In the genomic region with DNA sequence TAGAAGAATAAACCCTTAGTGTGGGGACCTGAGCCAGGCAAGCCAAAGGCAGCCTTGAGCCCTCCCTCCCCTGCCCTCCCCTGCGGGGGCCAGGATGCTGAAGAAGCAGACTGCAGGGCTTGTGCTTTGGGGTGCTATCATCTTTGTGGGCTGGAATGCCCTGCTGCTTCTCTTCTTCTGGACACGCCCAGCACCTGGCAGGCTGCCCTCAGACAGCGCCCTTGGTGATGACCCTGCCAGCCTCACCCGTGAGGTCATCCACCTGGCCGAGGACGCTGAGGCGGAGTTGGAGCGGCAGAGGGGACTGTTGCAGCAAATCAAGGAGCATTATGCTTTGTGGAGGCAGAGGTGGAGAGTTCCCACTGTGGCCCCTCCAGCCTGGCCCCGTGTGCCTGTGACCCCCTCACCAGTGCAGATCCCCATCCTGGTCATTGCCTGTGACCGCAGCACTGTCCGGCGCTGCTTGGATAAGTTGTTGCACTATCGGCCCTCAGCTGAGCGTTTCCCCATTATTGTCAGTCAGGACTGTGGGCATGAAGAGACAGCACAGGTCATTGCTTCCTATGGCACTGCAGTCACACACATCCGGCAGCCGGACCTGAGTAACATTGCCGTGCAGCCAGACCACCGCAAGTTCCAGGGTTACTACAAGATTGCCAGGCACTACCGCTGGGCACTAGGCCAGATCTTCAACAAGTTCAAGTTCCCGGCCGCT, we compare ENCODE assay signal across 14 mouse cellular contexts. TPM values are rescaled to one million over a fixed set of nuclear protein-coding genes. Genes with fewer than 3 reads are reported as not detected.
DNase-seq lines count a peak whose midpoint lies in the region; ATAC-seq lines count a peak whose summit lies in the region.
"Had no signal": no experiment of that assay in that cellular context is flagged by ENCODE, and none has a peak within 500 bp of the region (broad histone marks: within the 10 kb centered on the region; RNA-seq: fewer than 3 reads in every experiment).

No protein-coding gene starts in this region.

- no peaks in the 10 kb centered on the region for H3K4me1 ChIP-seq in forebrain, embryonic 16.5 days (replicated peaks; ENCODE audit: control insufficient read depth, insufficient read depth, low read length)
- H3K4me1 ChIP-seq in forebrain, embryonic 10.5 days, result no peaks in the 10 kb centered on the region; the same call in 1 of the 2 replicates
- H3K4me1 ChIP-seq: forebrain, embryonic 13.5 days; hindbrain, embryonic 15.5 days had no signal

- H3K9ac ChIP-seq in forebrain, embryonic 16.5 days (replicated peaks; ENCODE audit: low read depth, low read length), result no peak overlapping the region
- H3K9ac ChIP-seq: forebrain, embryonic 13.5 days; hindbrain, embryonic 15.5 days had no signal

- H3K4me2 ChIP-seq in forebrain, embryonic 16.5 days (ENCODE audit: low read length), result no peak overlapping the region
- H3K4me2 ChIP-seq: forebrain, embryonic 13.5 days; hindbrain, embryonic 15.5 days; midbrain, embryonic 11.5 days had no signal

- H3K27ac ChIP-seq in forebrain, embryonic 16.5 days (ENCODE audit: low read length), result no peak overlapping the region
- H3K27ac ChIP-seq in forebrain, embryonic 10.5 days, result no peak overlapping the region
- H3K27ac ChIP-seq: forebrain, embryonic 13.5 days; hindbrain, embryonic 15.5 days had no signal

- ATAC-seq in forebrain, embryonic 16.5 days, result no peak
- ATAC-seq: forebrain, embryonic 13.5 days had no signal

- 91% methylated on average over 21 of the region's 21 CpGs for WGBS in forebrain, embryonic 16.5 days
- 96% methylated on average over 21 of the region's 21 CpGs for WGBS in forebrain, embryonic 10.5 days

- H3K27me3 ChIP-seq in forebrain, embryonic 16.5 days (replicated peaks; ENCODE audit: control insufficient read depth, insufficient read depth, low read length), result no peaks in the 10 kb centered on the region
- no peaks in the 10 kb centered on the region for H3K27me3 ChIP-seq in forebrain, embryonic 10.5 days (ENCODE audit: poor library complexity, severe bottlenecking)
- H3K27me3 ChIP-seq: forebrain, embryonic 13.5 days; hindbrain, embryonic 15.5 days had no signal

- no peak overlapping the region for H3K4me3 ChIP-seq in forebrain, embryonic 16.5 days (replicated peaks; ENCODE audit: low read length)
- H3K4me3 ChIP-seq in forebrain, embryonic 10.5 days, result no peak overlapping the region
- H3K4me3 ChIP-seq: forebrain, embryonic 13.5 days; hindbrain, embryonic 15.5 days had no signal

- H3K9me3 ChIP-seq in forebrain, embryonic 16.5 days (ENCODE audit: control insufficient read depth, low read length), result no peaks in the 10 kb centered on the region
- no peaks in the 10 kb centered on the region for H3K9me3 ChIP-seq in forebrain, embryonic 10.5 days
- H3K9me3 ChIP-seq: forebrain, embryonic 13.5 days; hindbrain, embryonic 15.5 days had no signal

- peak; percentile 37 for DNase-seq in gastrocnemius, postnatal 10 days
- no peak for DNase-seq in gastrocnemius, adult 18-20 months (ENCODE audit: low spot score)
- DNase-seq in testis, postnatal 10 days (ENCODE audit: low spot score), result peak; percentile 80
- no peak for DNase-seq in testis, postnatal 14 days (ENCODE audit: low spot score)
- DNase-seq in kidney, postnatal 14 days, result peak; percentile 86
- DNase-seq in B cell, adult 2 months, result no peak
- no peak for DNase-seq in forebrain, embryonic 10.5 days (ENCODE audit: extremely low spot score, low spot score)

- peaks cover 5% of the 10 kb centered on the region for H3K36me3 ChIP-seq in forebrain, embryonic 16.5 days (ENCODE audit: control insufficient read depth, insufficient read depth)
- H3K36me3 ChIP-seq in forebrain, embryonic 10.5 days (replicated peaks), result peaks cover 64% of the 10 kb centered on the region

RNA-seq across cellular contexts. Expression of a gene that starts 16.8 kb away (rescaled TPM):
- total RNA-seq in gastrocnemius, postnatal 10 days (2021), result 10 to 100 TPM; 42.7 to 60.3 TPM
- total RNA-seq in gastrocnemius, adult 18-20 months (2021), result 10 to 100 TPM; 41.0 to 49.9 TPM
- polyA plus RNA-seq in forebrain, embryonic 16.5 days (2015; fragmentation: Nextera tagmentation; extraction: Ambion mirVana), result 28.0 and 31.8 TPM in 2 replicates
- 39.6 and 44.9 TPM in 2 replicates for polyA plus RNA-seq in forebrain, embryonic 10.5 days (2016; fragmentation: Nextera tagmentation; extraction: Ambion mirVana)

RNA-seq across cellular contexts. Expression of a gene that starts 17.3 kb away (rescaled TPM):
- under 1 TPM; 0.18 to 0.33 TPM for total RNA-seq in gastrocnemius, postnatal 10 days (2021)
- under 1 TPM in 1 of 2 experiments, not detected in 1; 0.09 TPM for total RNA-seq in gastrocnemius, adult 18-20 months (2021)
- polyA plus RNA-seq in forebrain, embryonic 16.5 days (2015; fragmentation: Nextera tagmentation; extraction: Ambion mirVana), result not detected in 2 replicates
- 0.07 TPM in 1 of 2 replicates, not detected in the other for polyA plus RNA-seq in forebrain, embryonic 10.5 days (2016; fragmentation: Nextera tagmentation; extraction: Ambion mirVana)
- polyA plus RNA-seq: C2C12; hindbrain, embryonic 15.5 days; midbrain, embryonic 11.5 days; stomach, embryonic 16.5 days had no signal

RNA-seq across cellular contexts. Expression of a gene that starts 24.3 kb away (rescaled TPM):
- total RNA-seq in gastrocnemius, postnatal 10 days (2021), result not detected
- not detected for total RNA-seq in gastrocnemius, adult 18-20 months (2021)
- polyA plus RNA-seq in forebrain, embryonic 16.5 days (2015; fragmentation: Nextera tagmentation; extraction: Ambion mirVana), result not detected in 2 replicates
- not detected in 2 replicates for polyA plus RNA-seq in forebrain, embryonic 10.5 days (2016; fragmentation: Nextera tagmentation; extraction: Ambion mirVana)
- polyA plus RNA-seq: C2C12; forebrain, embryonic 13.5 days; hindbrain, embryonic 15.5 days; midbrain, embryonic 11.5 days had no signal

RNA-seq across cellular contexts. Expression of a gene that starts 43.8 kb away (rescaled TPM):
- not detected for total RNA-seq in gastrocnemius, postnatal 10 days (2021)
- not detected for total RNA-seq in gastrocnemius, adult 18-20 months (2021)
- not detected in 2 replicates for polyA plus RNA-seq in forebrain, embryonic 16.5 days (2015; fragmentation: Nextera tagmentation; extraction: Ambion mirVana)
- polyA plus RNA-seq in forebrain, embryonic 10.5 days (2016; fragmentation: Nextera tagmentation; extraction: Ambion mirVana), result not detected in 2 replicates
- total RNA-seq: left cerebral cortex, postnatal 25 days had no signal
- polyA plus RNA-seq: C2C12; forebrain, embryonic 13.5 days; hindbrain, embryonic 15.5 days; midbrain, embryonic 11.5 days; stomach, embryonic 16.5 days had no signal

RNA-seq across cellular contexts. Expression of a gene that starts 57.7 kb away (rescaled TPM):
- total RNA-seq in gastrocnemius, postnatal 10 days (2021), result 10 to 100 TPM; 20.8 to 27.5 TPM
- total RNA-seq in gastrocnemius, adult 18-20 months (2021), result 10 to 100 TPM; 27.4 to 28.3 TPM
- polyA plus RNA-seq in forebrain, embryonic 16.5 days (2015; fragmentation: Nextera tagmentation; extraction: Ambion mirVana), result 59.1 and 64.9 TPM in 2 replicates
- polyA plus RNA-seq in forebrain, embryonic 10.5 days (2016; fragmentation: Nextera tagmentation; extraction: Ambion mirVana), result 42.3 and 49.2 TPM in 2 replicates

Comparison
In these comparisons a context has a peak if more than half of its experiments do, and no peak if none do; other contexts are left out.
1. DNase-seq: peak in gastrocnemius, postnatal 10 days (single experiment), testis, postnatal 10 days (single experiment) and kidney, postnatal 14 days (single experiment); none in gastrocnemius, adult 18-20 months (single experiment), testis, postnatal 14 days (single experiment), B cell, adult 2 months (0 of 2) and forebrain, embryonic 10.5 days (single experiment).